Mouse (Mus musculus) thymus, postnatal 0 days (tissue): ENCODE measurements around the gene Itih5. TPM values are rescaled to one million over a fixed set of nuclear protein-coding genes. Genes with fewer than 3 reads are reported as not detected.

Source experiments
- DNase-seq: peaks from one replicate; pipeline ENCODE4 v3.0.0-alpha.2; 2015; ENCODE audit warnings: low spot score
- polyA plus RNA-seq: library from polyadenylated mRNA; unstranded; fragments of >200 nt; fragmentation: Nextera tagmentation; extraction: Ambion mirVana; gene quantifications from 2 replicates; pipeline ENCODE4 v1.2.1, GENCODE M21; 2015

Itih5 gene
- polyA plus RNA-seq, result 3.4 and 3.6 TPM in 2 replicates

DNA sequence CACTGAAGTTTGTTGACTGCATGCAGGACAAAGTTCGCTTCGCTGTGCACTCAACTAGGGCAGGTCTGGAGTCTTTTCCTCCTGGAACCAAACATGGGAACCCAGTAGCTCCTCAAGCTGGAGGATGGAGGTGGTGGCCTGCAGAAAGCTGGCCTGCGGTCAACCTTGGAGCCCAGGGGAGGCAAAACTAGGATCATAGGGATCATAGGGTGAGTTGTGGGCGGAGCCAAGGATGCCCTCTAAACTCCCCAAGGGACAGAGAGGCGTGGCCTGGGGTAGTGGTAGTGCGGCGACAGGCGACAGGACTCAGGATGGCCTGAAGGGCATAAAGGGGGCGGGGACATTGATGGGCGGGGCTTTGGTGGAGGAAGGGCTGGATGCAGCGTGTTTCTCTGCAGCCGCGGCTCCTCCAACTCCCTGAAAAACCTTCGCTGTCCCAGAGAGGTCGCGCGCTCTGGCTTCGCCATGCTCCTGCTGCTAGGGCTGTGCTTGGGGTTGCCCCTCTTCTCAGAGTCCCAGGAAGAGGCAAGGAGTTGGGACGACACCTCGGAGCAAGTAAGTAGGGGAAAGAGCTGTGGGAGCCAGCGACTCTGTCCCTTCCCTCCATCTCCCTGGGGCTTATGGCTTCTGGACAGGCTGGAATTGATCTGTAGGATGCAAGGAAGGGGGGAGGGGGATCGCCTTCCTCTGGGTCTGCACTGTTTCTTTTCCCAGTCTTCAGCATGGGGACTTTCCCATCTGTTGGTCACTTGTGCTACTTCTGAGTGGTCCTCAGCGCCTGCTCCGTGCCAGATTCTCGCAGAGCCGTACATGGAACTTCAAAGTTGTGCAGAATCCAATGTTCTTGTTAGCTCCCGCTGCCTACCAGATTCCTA is at the start of gene Itih5:
Gene Itih5 (plus strand): TSS at position 371 of the 875 bp plus-strand sequence.
- DNase-seq, result peak; percentile 60

DNA sequence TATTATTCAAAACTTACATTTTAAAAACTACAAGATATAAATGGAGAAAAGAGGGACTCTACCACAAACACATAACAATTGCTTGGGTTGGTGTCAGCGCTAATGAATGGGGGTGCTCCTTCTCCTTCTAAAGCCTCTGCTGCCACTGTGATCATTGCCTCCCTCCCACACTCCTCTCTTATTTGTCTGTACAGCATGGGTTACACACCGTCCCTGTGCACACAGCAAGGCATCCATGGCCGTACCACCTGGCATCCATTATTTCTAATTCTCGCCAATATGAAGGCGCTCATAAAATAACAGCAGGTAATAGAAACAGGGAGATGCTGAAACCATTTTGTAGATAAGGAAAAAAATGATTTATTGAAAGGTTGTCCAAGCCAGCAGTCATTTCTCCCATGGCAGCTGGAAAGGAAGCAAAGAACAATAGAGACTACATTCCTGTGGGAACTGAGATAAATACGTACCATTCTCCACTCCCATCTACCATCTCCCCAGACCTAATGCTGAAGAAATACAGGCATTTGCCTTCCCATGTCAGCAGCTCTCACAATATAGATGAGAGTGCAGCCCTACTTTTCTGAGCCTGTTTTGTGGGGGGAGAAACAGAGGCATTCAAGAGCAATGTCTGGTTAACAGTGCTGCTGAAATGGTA is 44.7 kb upstream of the Itih5 start:
- no peak for DNase-seq

DNA sequence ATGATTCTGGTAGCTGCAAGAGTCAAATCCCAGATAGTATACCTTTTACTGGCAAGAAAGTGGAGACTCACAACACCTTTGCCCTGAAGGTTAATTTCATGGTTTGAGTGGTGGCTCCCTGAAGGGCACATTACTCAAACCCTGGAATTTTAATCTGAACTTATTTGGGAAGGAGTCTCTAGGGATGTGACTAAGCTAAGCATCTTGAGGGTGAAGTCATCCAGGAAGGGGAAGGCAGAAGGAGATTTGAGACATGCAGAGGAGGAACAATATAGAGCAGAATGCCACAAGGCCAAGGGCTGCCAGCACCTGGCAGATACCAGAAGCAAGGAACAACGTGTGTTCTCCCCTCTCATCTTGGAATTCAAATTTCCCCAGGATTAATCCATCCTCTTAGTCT is 34.6 kb upstream of the Itih5 start:
- no peak for DNase-seq

DNA sequence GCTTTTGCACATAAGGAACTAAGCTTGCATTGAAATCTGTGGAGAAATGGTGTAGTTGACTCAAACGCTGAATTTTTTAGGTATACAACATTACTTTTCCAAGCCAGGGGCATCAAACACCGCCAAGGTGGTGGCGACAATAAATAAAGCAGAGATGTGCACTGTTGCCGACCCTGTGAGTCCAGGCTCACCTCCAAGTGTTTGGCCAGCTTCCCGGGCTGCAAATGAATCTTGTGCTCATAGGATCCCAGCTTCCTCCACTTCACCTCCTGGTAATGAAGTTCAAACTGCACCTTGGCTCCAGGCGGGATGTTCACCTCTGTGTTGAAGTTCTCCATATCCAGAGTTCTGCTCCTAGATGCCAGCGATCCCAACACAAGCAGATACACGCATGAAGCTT is 34.1 kb upstream of the Itih5 start:
- DNase-seq, result no peak

DNA sequence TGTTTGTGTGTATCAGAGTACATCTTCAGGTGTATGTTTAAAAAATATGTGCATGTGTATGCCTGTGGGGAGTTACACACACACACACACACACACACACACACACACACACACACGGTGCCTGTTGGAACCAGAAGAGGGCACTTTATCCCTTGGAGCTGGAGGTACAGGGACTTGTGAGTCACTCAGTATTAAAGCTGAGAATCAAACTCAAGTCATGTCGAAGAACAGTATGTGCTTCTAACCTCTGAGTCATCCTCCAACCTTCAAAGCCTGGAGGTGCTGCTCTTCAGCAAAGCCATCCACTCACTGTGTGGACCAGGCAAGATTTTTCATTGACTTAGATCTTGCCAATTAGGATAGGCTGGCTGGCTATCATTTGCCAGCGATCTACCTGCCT is 31.5 kb upstream of the Itih5 start:
- DNase-seq, result no peak

DNA sequence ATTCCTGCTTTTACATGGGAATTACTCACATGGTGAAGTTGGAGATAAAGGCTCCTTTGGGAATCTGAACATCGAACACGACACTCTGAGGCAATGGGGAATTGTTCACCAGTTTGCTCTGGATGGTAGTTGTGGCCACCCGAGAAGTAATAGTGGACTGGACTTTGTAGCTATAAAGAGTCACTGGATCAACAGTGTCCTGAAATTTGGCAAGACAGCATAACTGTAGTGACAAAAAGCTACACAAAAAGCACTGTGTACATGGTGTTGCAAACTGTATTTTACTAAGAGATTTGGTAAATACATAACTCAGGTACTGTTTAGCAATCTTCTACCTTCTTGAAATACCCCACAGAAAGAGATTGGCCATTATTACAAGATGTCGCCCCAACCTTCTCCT is 27.2 kb upstream of the Itih5 start:
- DNase-seq, result no peak

DNA sequence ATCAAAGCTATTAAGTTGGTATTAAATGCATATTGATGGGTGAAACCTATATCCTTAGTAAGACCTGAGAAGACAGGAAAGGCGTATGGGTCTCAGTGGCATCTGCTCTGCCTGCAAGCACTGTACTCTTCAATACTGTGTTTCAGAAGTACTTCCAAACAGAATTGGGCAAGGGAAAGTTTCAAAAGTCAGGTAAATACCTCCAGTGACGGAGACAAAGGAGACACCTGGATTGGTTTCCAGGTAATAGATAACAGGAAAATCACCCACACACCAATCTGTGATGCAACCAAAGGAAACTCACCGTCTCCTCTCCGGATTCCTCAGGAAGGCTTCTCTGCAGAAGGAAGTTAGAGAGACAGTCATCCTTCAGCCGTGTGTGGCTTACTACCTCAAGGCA is 25.9 kb upstream of the Itih5 start:
- DNase-seq, result no peak

DNA sequence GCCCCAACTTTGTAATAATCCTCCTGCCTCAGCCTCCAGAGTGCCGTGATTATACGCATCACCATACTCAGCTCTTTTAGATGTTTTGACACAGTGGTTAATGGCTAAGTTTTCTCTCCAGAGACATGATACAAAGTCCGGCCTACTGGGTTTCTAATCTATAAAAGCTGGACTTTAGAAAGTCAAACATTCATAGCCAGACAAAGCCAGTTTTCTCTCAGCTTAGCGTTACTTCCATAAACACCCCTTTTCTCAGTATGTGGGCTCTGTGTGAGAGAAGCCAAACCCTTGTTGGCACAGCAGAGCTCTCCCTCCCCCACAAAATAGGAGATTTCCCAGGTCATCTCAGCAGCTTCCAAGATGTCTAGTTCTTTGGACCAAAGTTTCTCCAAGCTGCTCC is 24.8 kb upstream of the Itih5 start:
- DNase-seq, result no peak

DNA sequence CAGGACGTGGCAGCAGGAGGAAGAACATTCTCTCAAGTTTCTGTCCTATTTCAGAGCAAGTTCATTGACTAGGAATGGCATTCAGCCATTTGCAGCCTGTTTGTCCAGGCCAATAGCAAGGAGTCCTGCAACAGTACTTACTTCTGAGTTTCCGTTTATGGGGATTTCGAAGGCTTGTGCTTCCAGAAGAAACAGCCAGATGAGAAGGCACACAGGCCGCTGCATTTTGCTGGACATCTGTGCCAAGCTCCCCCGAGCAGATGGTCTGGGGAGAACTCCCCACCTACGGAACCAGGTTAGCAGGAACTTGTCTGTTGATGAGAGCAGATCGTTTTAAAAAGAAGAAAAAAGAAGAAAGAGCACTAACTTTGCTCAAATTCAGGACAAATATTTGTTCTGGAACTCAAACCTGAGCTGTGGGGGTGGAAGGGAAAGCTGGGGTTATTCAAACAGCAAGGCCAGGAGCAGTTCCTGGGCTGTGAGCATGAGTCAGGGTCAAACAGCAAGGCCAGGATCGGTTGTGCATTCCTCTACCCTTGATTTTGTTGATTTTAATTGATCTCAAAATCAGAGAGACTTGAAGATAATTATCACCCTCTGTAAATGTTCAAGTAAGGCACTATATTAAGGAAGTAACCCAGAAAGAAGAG is 22.9 kb upstream of the Itih5 start:
- DNase-seq, result no peak

DNA sequence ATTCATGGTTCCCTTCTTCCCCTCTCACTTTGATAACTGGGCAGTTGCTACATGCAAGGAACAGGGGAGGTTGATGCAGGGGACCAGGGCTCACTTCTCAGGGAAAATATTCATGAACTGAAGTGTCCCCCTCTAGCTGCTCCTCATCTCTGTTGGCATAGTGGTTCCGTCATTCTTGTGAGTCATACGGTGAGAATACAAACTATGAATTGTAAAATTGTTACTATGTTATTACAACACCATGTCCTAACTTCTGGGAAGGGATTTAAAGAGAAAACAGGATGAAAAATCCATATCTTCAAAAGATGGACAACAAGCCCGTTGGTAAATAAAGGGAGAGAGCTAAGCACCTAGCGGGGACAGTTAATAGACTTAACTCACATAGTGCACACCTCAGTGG is 22.1 kb upstream of the Itih5 start, which contains the start of gene Itih2:
Gene Itih2 (minus strand): TSS at position 101 of the 400 bp plus-strand sequence.
- DNase-seq, result no peak

DNA sequence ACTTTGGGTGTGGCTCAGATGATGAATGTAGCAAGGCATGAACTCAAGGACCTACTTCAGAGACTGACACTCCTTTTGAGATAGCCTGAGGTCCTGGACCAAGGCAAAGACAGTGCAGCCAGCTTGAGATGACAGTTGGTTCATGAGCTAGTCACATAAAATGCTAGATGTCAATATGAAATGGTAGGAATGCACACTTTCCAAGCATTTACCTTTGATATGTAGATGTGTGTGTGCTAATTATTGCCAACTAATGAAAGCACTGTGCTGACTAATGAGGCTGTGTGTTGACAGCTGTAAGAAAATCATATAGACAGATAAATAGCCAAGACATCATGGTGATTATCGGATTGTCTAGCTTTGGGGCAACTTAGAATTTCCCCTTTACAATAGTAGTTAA is 21.2 kb upstream of the Itih5 start:
- DNase-seq, result no peak

DNA sequence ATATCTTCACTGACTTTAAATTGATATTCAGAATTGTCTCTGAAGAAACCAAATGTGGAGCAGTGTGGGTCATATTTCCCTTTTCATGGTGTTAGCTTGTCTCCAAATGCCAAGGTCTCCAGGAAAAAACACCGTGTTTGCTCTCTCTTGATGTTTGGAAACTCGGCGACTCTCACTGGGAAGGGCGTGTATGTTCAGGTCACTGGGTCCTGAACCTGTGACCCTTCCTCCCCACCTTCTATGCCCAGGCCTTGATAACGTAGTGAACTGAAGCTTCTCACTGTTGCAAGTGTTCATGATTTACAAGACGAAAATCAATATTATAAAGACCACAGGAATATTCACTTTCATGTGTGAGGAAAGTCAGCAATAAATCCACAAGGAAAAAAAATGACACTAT is 19.4 kb upstream of the Itih5 start:
- no peak for DNase-seq

DNA sequence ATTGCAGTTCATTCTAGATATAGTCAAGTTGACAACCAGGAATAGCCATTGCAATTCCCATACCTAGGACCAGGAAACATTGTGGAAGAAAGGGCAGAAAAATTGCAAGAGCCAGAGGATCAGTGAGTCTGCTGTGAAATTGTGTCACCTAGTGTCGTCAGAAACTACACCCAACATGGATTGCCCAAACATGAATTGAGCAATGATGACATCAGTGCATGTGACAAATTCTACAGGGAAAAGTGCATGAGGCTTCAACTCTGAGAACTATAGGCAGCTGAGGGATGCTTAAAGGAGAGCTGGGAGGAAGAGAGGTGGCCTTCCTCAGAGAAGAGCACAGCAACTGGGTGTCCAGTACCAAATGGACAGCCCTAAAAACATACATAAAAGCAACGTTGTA is 16.1 kb upstream of the Itih5 start:
- DNase-seq, result no peak

DNA sequence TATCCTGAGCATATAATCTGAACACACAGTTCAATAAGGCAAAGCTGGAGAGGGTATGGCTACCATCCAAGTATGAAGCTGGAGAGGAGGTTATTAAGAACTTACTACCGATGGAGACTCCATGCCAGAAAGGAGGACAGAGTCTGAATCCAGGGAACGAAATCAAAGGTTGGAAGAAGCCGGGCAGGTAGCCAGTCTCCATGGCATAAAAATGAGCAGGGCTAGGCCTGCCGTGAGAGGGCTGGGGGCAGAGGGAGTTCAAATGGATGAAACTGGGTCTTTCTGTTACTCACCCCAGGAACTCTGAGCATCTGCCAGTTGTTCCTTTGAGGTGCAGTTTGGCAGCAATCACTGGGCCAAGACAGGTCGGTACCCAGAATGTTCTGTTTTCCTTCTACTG is 12.9 kb upstream of the Itih5 start:
- no peak for DNase-seq

DNA sequence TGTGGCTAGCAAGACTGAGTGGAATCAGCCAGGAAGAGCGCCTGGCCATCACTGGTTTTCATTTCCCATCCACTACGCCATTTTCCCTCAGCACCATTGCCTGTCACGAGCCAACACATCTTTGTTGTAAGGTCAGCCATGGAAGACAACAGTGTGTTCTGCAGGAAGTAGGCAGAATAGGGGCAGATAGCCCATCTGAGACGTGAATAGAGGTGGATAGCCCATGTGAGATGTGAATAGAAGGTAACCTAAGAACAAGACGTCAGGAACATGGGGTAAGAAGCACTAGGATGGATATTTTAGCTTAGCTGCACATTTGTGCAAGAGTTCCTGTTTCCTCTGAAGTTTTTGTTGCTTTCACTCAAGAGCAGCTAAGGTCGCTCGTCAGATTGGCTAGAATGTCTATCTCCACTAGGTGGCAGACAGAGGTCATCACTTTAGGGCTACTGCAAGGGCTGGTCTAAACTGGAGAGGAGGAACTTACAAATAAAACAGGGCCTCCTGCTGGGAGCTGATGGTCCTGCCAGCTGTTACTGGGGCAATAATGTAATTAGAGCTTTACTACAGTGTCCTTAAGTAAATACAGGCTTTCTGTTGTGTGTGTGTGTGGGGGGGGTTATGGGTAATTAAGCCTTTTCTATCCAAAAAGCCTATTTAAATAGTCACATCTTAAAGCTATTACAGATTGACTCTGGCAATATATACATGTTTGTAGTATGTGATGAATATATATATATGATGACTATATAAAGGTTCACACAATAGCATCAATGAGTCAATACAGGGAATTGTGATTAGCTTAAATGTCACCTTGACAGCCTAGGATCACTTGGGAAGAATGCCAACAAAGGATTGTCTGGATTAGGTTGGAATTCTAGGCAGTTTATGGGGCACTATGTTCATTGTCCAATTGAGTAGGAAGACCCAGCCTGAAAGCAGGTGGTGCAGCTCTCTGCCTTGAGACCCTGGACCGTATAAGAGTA is 10.6 kb upstream of the Itih5 start:
- peak; percentile 82 for DNase-seq

DNA sequence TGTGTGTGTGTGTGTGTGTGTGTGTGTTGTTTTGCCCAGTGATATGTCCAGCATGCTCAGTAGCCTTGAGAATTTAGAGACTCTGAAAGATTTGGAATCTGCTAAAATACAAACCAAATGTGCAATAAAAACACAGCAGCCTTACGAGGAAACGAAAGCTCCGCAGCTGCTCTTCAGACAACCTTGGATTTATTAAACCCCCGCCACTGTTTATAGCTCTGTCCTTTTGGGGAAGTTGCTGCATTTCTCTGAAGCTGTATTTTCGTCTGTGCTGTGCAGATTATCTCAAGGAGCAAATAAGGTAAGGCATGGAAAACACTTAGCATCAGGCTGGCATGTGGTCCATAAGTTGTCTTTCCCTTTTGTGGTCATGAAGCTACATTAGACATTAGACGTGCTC is 7.9 kb upstream of the Itih5 start:
- no peak for DNase-seq

DNA sequence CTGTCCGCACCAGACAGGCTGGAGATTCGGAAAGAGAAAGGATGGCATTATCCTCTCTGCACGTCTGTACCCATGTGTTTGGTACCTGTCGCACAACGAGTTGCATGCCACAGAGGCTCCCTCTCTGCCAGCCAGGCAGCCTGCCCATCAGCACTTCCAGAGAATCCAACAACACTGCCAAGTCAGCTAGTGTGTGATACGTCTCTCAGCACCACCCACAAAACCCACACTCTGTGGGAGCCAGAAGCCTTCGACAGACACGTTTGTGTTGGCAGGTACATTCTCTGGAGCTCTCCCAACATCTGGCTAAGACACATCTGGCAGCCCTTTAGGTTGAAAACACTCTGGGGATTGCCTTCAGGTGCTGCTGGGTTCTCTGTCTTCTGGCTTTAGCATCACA is 6.2 kb upstream of the Itih5 start:
- DNase-seq, result no peak

DNA sequence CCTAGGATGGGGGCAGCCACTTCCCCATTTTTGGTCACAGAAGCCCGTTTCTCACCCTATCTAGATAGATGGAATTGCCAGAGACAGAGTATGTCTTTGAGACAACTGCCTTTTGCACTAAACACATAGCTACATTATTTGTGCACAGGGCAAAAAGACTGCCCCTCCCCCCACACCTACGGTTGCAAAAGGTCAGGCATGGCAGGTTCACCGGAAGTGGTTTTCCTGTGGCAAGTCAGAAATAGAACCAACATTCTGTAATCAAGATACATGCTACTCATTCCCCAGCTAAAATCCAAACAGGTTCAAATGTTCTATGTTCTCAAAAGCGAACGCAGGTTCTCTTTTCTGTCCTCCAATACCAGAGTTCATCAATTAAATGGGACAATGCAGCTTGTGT is 781 bp upstream of the Itih5 start:
- peak; percentile 59 for DNase-seq

DNA sequence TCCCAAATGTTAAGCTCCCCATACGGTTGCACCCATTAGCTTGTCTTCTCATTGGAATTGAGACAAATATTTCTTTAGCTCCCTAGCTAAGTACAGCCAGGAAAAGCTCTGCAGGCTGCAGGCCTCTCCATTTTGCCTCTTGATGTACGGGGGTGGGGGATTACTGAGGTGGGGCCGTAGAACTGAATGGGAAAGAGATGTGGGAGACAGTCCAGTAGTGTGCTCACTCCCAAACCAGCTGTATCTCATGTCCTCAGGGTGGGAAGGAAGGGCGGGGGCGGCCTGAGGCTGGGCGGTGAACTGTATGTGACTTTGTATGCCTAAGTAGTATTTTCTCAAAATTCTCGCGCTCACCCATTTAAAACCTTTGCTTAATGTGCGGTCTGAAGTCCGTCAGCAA is 3.8 kb downstream of the Itih5 start:
- no peak for DNase-seq

DNA sequence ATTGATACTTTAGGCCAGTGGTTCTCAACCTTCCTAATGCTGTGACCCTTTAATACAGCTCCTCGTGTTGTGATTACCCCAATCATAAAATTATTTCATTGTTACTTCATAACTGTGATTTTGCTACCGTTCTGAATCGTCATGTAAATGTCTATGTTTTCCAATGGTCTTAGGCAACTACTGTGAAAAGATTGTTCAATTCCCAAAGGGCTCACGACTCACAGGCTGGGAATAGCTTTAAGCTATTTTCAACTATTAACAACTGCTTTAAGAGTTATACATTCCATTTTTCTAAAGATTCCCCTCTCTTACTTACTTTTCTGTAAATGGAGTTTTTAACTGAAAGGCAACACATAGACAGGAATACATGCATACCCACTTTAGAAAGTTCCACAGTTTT is 8.6 kb downstream of the Itih5 start:
- no peak for DNase-seq

DNA sequence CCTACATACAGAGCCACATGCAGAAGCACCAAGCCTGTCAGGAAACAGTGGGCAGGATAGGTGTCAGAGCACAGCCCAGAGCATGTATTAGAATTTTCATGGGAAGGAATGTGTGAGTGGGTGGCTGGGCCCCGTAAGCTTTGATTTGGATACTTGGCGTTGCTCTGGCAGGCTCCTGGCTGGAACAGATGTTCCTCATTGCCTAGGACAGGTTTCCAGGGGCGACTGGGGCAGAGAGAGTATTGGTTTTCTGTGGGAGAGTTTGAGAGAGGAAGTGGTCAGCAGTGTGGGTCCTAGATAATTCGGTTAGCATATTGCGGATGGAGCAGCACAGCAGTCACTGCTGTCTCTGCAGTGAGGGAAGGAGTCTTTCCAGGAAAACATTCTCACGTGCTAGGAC is 13.3 kb downstream of the Itih5 start:
- no peak for DNase-seq
